Mouse (Mus musculus) megakaryocyte, adult 5-6 weeks (primary cell): ENCODE measurements around the gene Pcbd1. TPM values are rescaled to one million over a fixed set of nuclear protein-coding genes. Genes with fewer than 3 reads are reported as not detected.

ENCODE experiments used
- ATAC-seq: 2 replicates; pipeline ENCODE4 v1.8.0; 2016; ENCODE audit warnings: mild to moderate bottlenecking, inconsistent platforms; ENCODE audit not compliant: poor library complexity, severe bottlenecking
- total RNA-seq, 2 experiments: library from RNA; stranded (forward) in 1 of 2; stranded (reverse) in 1 of 2; fragments of 153-499, 151-499 nt in 1 of 2; fragments of 221-1000, 200-1000 nt in 1 of 2; gene quantifications; 2 replicates each; pipeline versions ENCODE4 v1.2.3 to v1.2.4; 2015 to 2017

Gene Pcbd1
- not detected in 2 replicates for total RNA-seq (2015)
- not detected in 2 replicates for total RNA-seq (2017)

GRCm38 (mm10) chr10:61089170-61090142, at the start of gene Pcbd1:
TSS of gene Pcbd1 (plus strand) at chr10:61089331.
- peak; percentile 52 for ATAC-seq

GRCm38 (mm10) chr10:61039657-61040056, 49.5 kb upstream of the Pcbd1 start:
- no peak for ATAC-seq

- ATAC-seq: no peak
Observed at GRCm38 (mm10) chr10:61045081-61045480, 44.0 kb upstream of the Pcbd1 start.

- ATAC-seq: peak; percentile 80
Observed at GRCm38 (mm10) chr10:61051993-61052613, 37.0 kb upstream of the Pcbd1 start.

GRCm38 (mm10) chr10:61056661-61057060, 32.5 kb upstream of the Pcbd1 start:
- ATAC-seq: no peak

- ATAC-seq: no peak
Observed at GRCm38 (mm10) chr10:61059101-61059500, 30.0 kb upstream of the Pcbd1 start.

- ATAC-seq: no peak
Observed at GRCm38 (mm10) chr10:61059543-61060110, 29.5 kb upstream of the Pcbd1 start.

GRCm38 (mm10) chr10:61063271-61063864, 25.8 kb upstream of the Pcbd1 start:
- no peak for ATAC-seq

- ATAC-seq: peak; percentile 18; the same call in 1 of the 2 replicates
Observed at GRCm38 (mm10) chr10:61064635-61065034, 24.5 kb upstream of the Pcbd1 start.

- ATAC-seq: no peak
Observed at GRCm38 (mm10) chr10:61065287-61066005, 23.7 kb upstream of the Pcbd1 start.

- 0 out of 2 replicates have a peak, but pooled peaks have one; percentile 58 for ATAC-seq
Observed at GRCm38 (mm10) chr10:61068436-61069192, 20.5 kb upstream of the Pcbd1 start.

GRCm38 (mm10) chr10:61069248-61069647, 19.9 kb upstream of the Pcbd1 start:
- no peak for ATAC-seq

GRCm38 (mm10) chr10:61072324-61072723, 16.8 kb upstream of the Pcbd1 start:
- ATAC-seq: no peak

GRCm38 (mm10) chr10:61074643-61075042, 14.5 kb upstream of the Pcbd1 start:
- no peak for ATAC-seq

- no peak for ATAC-seq
Observed at GRCm38 (mm10) chr10:61075607-61076006, 13.5 kb upstream of the Pcbd1 start.

GRCm38 (mm10) chr10:61080227-61080930, 8.8 kb upstream of the Pcbd1 start:
- ATAC-seq: 0 out of 2 replicates have a peak, but pooled peaks have one; percentile 38

- no peak for ATAC-seq
Observed at GRCm38 (mm10) chr10:61080931-61081255, 8.2 kb upstream of the Pcbd1 start.

GRCm38 (mm10) chr10:61085364-61085763, 3.8 kb upstream of the Pcbd1 start:
- no peak for ATAC-seq

GRCm38 (mm10) chr10:61086502-61086901, 2.6 kb upstream of the Pcbd1 start:
- no peak for ATAC-seq
